Mouse (Mus musculus): ENCODE measurements around the gene Sdk1. TPM values are rescaled to one million over a fixed set of nuclear protein-coding genes. Genes with fewer than 3 reads are reported as not detected.

The Sdk1 gene
- polyA plus RNA-seq, 1 experiment from 2014 or later: 1.1 TPM

DNA sequence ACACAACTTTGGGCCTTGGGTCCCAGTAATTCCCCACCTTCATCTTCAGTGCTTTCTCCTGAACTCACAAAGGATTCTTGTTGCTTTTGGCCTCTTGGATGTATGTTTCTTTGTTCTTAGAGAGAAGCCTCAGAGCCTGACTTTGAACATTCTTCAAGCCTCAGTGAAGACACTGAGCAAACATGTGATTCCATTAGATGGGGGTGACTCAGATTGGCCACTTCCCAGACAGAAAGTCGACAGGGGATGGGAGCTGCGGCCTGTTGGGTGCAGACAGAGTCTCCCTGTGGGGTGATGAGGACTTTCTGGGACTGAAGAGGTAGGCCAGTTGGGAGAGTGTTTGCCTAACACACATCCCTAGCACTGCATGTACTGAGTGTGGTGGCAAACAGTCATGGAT is 405.3 kb downstream of the Sdk1 start:
- WGBS: 69% methylated on average over 2 of the region's 2 CpGs
- Histone ChIP-seq H3K9me3 (replicated peaks; ENCODE audit: control insufficient read depth, low read length) (no peaks in the 10 kb centered on the region), H3K4me3 (ENCODE audit: low read depth, low read length) (no peak overlapping the region), H3K9ac (ENCODE audit: low read length) (no peak overlapping the region), H3K4me2 (ENCODE audit: low read length) (no peak overlapping the region), H3K4me1 (ENCODE audit: control insufficient read depth, insufficient read depth, low read length) (no peaks in the 10 kb centered on the region), H3K27me3 (replicated peaks; ENCODE audit: control insufficient read depth, insufficient read depth, low read length) (no peaks in the 10 kb centered on the region), H3K36me3 (ENCODE audit: control insufficient read depth, insufficient read depth, low read length) (no peaks in the 10 kb centered on the region), H3K27ac (ENCODE audit: low read depth, low read length) (no peak overlapping the region)
- ATAC-seq: no peak
- DNase-seq (ENCODE audit: low spot score): no peak

DNA sequence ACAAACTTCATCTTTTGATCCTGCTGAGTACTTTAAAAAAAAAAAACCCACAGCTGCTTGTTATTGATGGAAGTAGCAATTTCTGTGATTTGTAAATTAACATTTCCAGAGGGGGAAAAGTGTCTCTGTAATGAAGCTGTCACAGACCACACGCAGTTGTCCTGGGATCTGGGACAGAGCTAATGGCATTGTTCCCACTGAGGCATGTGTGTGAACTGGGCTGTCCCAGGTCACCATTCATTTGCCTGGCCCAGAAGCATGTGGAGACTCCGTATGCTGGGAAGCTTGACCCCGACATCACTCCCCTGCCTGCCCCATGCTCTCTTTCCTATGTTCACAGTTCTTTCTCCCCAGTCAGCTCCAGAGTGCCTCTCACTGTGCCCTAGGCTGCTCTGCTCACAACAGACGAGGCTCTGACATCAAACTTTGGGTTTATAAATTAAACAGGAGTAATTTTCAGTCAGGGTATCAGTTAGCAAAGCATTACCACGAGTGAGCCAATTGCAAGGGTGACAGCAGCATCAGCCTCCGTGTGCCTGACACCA is 408.6 kb downstream of the Sdk1 start:
- DNase-seq (ENCODE audit: low spot score) (no peak), ATAC-seq (no peak)
- no peaks in the 10 kb centered on the region for H3K27me3 ChIP-seq (replicated peaks; ENCODE audit: control insufficient read depth, insufficient read depth, low read length)
- no peak overlapping the region for H3K4me2 ChIP-seq (ENCODE audit: low read length)
- no peaks in the 10 kb centered on the region for H3K4me1 ChIP-seq (ENCODE audit: control insufficient read depth, insufficient read depth, low read length)
- H3K36me3 ChIP-seq (ENCODE audit: control insufficient read depth, insufficient read depth, low read length): no peaks in the 10 kb centered on the region
- H3K9me3 ChIP-seq (replicated peaks; ENCODE audit: control insufficient read depth, low read length): no peaks in the 10 kb centered on the region
- H3K4me3 ChIP-seq (ENCODE audit: low read depth, low read length): no peak overlapping the region
- no peak overlapping the region for H3K9ac ChIP-seq (ENCODE audit: low read length)
- 63% methylated on average over 6 of the region's 6 CpGs for WGBS
- no peak overlapping the region for H3K27ac ChIP-seq (ENCODE audit: low read depth, low read length)

GRCm38 (mm10) chr5:141651690-141652377 is 410.5 kb downstream of the Sdk1 start:
- no peaks in the 10 kb centered on the region for H3K4me1 ChIP-seq (ENCODE audit: control insufficient read depth, insufficient read depth, low read length)
- H3K9ac ChIP-seq (ENCODE audit: low read length): no peak overlapping the region
- no peak overlapping the region for H3K4me2 ChIP-seq (ENCODE audit: low read length)
- no peak overlapping the region for H3K27ac ChIP-seq (ENCODE audit: low read depth, low read length)
- WGBS: 92% methylated on average over 4 of the region's 4 CpGs
- H3K9me3 ChIP-seq (replicated peaks; ENCODE audit: control insufficient read depth, low read length): no peaks in the 10 kb centered on the region
- no peak overlapping the region for H3K4me3 ChIP-seq (ENCODE audit: low read depth, low read length)
- DNase-seq (ENCODE audit: low spot score) (no peak), ATAC-seq (no peak)
- H3K36me3 ChIP-seq (ENCODE audit: control insufficient read depth, insufficient read depth, low read length): no peaks in the 10 kb centered on the region
- H3K27me3 ChIP-seq (replicated peaks; ENCODE audit: control insufficient read depth, insufficient read depth, low read length): no peaks in the 10 kb centered on the region

DNA sequence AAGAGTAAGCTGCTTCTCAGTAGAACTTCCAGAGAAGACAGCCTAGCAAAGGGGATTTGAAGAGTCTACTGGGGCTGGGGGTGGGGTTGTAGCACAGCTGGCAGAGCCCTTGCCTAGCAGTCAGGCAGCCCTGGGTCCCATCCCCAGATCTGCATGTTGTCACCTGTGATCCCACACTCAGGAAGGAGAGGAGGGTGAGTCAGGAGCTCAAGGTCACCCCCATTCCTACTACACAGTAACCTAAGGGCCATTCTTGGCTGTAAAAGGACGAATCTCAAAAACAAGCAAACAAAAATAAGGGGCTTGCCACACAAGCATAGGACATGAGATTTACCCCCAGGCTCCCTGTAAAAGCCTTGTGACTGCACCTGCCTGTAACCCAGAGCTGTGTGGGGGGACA is 435.1 kb downstream of the Sdk1 start:
- no peak overlapping the region for H3K4me3 ChIP-seq (ENCODE audit: low read depth, low read length)
- no peaks in the 10 kb centered on the region for H3K36me3 ChIP-seq (ENCODE audit: control insufficient read depth, insufficient read depth, low read length)
- no peaks in the 10 kb centered on the region for H3K27me3 ChIP-seq (replicated peaks; ENCODE audit: control insufficient read depth, insufficient read depth, low read length)
- no peak overlapping the region for H3K9ac ChIP-seq (ENCODE audit: low read length)
- no peak overlapping the region for H3K4me2 ChIP-seq (ENCODE audit: low read length)
- H3K27ac ChIP-seq (ENCODE audit: low read depth, low read length): no peak overlapping the region
- no peaks in the 10 kb centered on the region for H3K4me1 ChIP-seq (ENCODE audit: control insufficient read depth, insufficient read depth, low read length)
- DNase-seq (ENCODE audit: low spot score) (no peak), ATAC-seq (no peak)
- WGBS: 70% methylated on average over 1 of the region's 1 CpGs
- H3K9me3 ChIP-seq (replicated peaks; ENCODE audit: control insufficient read depth, low read length): no peaks in the 10 kb centered on the region

DNA sequence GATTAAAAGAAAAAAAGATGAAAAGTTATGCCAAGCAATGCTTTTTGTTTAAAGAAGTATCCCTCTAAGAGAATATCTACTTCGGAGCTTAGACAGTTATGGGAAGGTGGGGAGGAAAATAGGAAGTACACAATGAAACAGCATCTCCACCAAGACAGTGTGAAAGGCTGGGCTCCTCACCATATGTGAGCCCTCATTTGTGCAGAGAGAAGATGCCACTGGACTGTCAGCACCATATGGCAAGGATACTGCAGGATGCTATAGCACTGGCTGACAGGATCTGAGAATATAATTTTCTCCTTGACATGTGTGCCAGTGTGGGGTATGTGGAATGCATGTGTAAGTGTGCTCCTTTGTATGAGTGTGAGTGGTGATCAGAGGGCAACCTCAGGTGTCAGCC is 435.7 kb downstream of the Sdk1 start:
- H3K9ac ChIP-seq (ENCODE audit: low read length): no peak overlapping the region
- H3K36me3 ChIP-seq (ENCODE audit: control insufficient read depth, insufficient read depth, low read length): no peaks in the 10 kb centered on the region
- 76% methylated on average over 1 of the region's 1 CpGs for WGBS
- no peak overlapping the region for H3K27ac ChIP-seq (ENCODE audit: low read depth, low read length)
- ATAC-seq (no peak), DNase-seq (ENCODE audit: low spot score) (no peak)
- H3K27me3 ChIP-seq (replicated peaks; ENCODE audit: control insufficient read depth, insufficient read depth, low read length): no peaks in the 10 kb centered on the region
- no peaks in the 10 kb centered on the region for H3K9me3 ChIP-seq (replicated peaks; ENCODE audit: control insufficient read depth, low read length)
- H3K4me3 ChIP-seq (ENCODE audit: low read depth, low read length): no peak overlapping the region
- H3K4me2 ChIP-seq (ENCODE audit: low read length): no peak overlapping the region
- H3K4me1 ChIP-seq (ENCODE audit: control insufficient read depth, insufficient read depth, low read length): no peaks in the 10 kb centered on the region

DNA sequence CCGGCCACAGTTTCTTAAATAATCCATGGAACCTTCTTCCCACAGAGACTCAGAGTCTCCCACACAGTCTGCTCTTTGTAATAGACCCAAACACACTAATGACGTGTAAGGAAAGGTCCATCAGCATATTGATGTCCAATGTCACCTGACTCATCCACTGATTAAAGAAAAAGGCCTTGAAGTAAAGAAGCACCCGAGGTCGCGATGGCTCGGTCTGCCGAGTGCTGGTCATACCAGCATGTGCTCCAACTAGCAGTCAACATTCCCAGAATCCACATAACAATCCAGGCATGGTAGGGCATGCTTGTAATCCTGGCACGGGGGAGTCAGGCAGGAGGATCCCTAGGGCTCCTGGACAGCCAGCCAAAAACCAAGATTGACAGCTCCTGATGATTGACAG is 436.6 kb downstream of the Sdk1 start:
- WGBS: 89% methylated on average over 8 of the region's 8 CpGs

DNA sequence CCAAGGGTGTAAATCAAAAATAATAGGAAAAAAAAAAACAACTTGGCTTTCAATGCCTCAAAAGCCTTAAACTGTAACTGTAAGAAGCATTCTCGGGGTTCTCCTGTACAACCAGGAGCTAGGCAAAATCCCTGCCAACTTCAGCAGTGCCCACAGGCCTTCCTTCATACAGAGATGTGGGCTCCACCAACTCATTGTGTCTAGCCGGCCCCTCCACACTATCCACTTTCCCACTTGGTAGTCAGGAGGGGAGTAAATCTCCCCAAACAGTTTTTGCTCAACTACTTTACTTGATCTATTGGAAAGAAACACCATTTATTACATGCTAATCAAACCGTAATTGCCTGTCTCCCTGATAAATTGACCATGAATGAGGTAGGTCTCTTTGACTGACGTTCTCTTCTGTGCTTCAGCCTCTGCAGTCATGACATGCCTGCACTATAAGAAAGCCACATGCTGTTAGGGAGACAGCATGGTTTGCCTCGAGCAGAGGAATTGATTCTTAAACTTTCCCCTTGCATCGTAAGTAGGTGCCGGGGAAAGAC is 445.7 kb downstream of the Sdk1 start:
- WGBS: 41% methylated on average over 7 of the region's 7 CpGs
- Histone ChIP-seq H3K27ac (ENCODE audit: low read depth, low read length) (no peak overlapping the region), H3K4me1 (ENCODE audit: control insufficient read depth, insufficient read depth, low read length) (no peaks in the 10 kb centered on the region), H3K4me2 (ENCODE audit: low read length) (no peak overlapping the region), H3K9ac (ENCODE audit: low read length) (no peak overlapping the region), H3K4me3 (ENCODE audit: low read depth, low read length) (no peak overlapping the region), H3K9me3 (replicated peaks; ENCODE audit: control insufficient read depth, low read length) (no peaks in the 10 kb centered on the region), H3K36me3 (ENCODE audit: control insufficient read depth, insufficient read depth, low read length) (no peaks in the 10 kb centered on the region), H3K27me3 (replicated peaks; ENCODE audit: control insufficient read depth, insufficient read depth, low read length) (no peaks in the 10 kb centered on the region)
- peak; percentile 51 for DNase-seq (ENCODE audit: low spot score)
- 0 out of 2 replicates have a peak, but pooled peaks have one; percentile 60 for ATAC-seq

More for the DNA sequence above, 436.6 kb downstream of the Sdk1 start:
- H3K9ac ChIP-seq (ENCODE audit: low read length): no peak overlapping the region
- no peak overlapping the region for H3K4me3 ChIP-seq (ENCODE audit: low read depth, low read length)
- no peak overlapping the region for H3K27ac ChIP-seq (ENCODE audit: low read depth, low read length)
- H3K4me1 ChIP-seq (ENCODE audit: control insufficient read depth, insufficient read depth, low read length): no peaks in the 10 kb centered on the region
- no peak for DNase-seq (ENCODE audit: low spot score)
- ATAC-seq: no peak
- H3K36me3 ChIP-seq (ENCODE audit: control insufficient read depth, insufficient read depth, low read length): no peaks in the 10 kb centered on the region
- no peak overlapping the region for H3K4me2 ChIP-seq (ENCODE audit: low read length)
- H3K27me3 ChIP-seq (replicated peaks; ENCODE audit: control insufficient read depth, insufficient read depth, low read length): no peaks in the 10 kb centered on the region
- no peaks in the 10 kb centered on the region for H3K9me3 ChIP-seq (replicated peaks; ENCODE audit: control insufficient read depth, low read length)

- H3K9ac ChIP-seq (ENCODE audit: low read length): no peak overlapping the region
- ATAC-seq (no peak), DNase-seq (ENCODE audit: low spot score) (no peak)
- WGBS: 82% methylated on average over 12 of the region's 12 CpGs
- no peaks in the 10 kb centered on the region for H3K27me3 ChIP-seq (replicated peaks; ENCODE audit: control insufficient read depth, insufficient read depth, low read length)
- 0 out of 2 replicates have a peak, but pooled peaks cover 2% of the 10 kb centered on the region for H3K4me1 ChIP-seq (ENCODE audit: control insufficient read depth, insufficient read depth, low read length)
- H3K4me3 ChIP-seq (ENCODE audit: low read depth, low read length): no peak overlapping the region
- H3K27ac ChIP-seq (ENCODE audit: low read depth, low read length): no peak overlapping the region
- no peak overlapping the region for H3K4me2 ChIP-seq (ENCODE audit: low read length)
- no peaks in the 10 kb centered on the region for H3K36me3 ChIP-seq (ENCODE audit: control insufficient read depth, insufficient read depth, low read length)
- no peaks in the 10 kb centered on the region for H3K9me3 ChIP-seq (replicated peaks; ENCODE audit: control insufficient read depth, low read length)
Measured at GRCm38 (mm10) chr5:141689442-141690105, 448.3 kb downstream of the Sdk1 start.

DNA sequence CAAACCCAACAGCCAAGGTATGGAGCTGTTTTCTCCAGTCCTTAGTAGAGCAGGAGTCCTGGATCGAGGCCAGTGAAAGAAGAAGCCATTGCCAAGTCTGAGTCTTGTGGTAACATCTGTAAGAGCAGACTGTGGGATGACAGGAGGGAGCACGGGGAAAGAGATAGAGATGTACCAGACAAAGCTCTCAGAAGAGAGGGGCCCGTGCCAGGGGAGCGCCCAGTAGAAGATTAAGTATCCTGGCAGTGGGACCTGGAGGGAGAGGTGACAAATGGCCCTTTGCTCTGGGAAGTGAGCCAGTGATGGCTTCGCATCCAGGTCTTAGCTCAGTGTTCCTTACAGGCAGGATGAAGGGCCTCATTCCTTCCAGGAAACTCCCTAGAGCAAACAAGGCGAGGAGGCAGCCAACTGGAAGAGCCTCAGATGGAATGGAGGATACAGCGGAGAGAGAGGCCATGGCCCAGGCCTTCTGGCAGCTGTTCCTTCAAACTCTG is 450.2 kb downstream of the Sdk1 start:
- Histone ChIP-seq H3K4me2 (ENCODE audit: low read length) (no peak overlapping the region), H3K4me1 (ENCODE audit: control insufficient read depth, insufficient read depth, low read length) (0 out of 2 replicates have a peak, but pooled peaks cover 2% of the 10 kb centered on the region), H3K27me3 (replicated peaks; ENCODE audit: control insufficient read depth, insufficient read depth, low read length) (no peaks in the 10 kb centered on the region), H3K36me3 (ENCODE audit: control insufficient read depth, insufficient read depth, low read length) (no peaks in the 10 kb centered on the region), H3K9me3 (replicated peaks; ENCODE audit: control insufficient read depth, low read length) (no peaks in the 10 kb centered on the region), H3K9ac (ENCODE audit: low read length) (no peak overlapping the region), H3K27ac (ENCODE audit: low read depth, low read length) (no peak overlapping the region), H3K4me3 (ENCODE audit: low read depth, low read length) (no peak overlapping the region)
- WGBS: 80% methylated on average over 7 of the region's 7 CpGs
- ATAC-seq (no peak), DNase-seq (ENCODE audit: low spot score) (peak; percentile 18)
